Mouse (Mus musculus) heart, embryonic 10.5 days (tissue): ENCODE measurements around the gene Barx2. TPM values are rescaled to one million over a fixed set of nuclear protein-coding genes. Genes with fewer than 3 reads are reported as not detected.
"Not testable (repeated sequence)": the region's sequence is repeated elsewhere in the genome, so short reads cannot be mapped to it uniquely, and the experiment has no call there.

ENCODE experiments used
- DNase-seq: peaks from one replicate; pipeline ENCODE4 v3.0.0-alpha.2; 2017; ENCODE audit warnings: low spot score
- H3K27ac ChIP-seq: fragments of 300-500 bp; sonication (generic); 2 replicates; pipeline ENCODE4 v1.5.1; 2016; ENCODE audit warnings: mild to moderate bottlenecking
- H3K27me3 ChIP-seq: fragments of 300-500 bp; sonication (generic); 2 replicates; pipeline ENCODE4 v1.6.1; 2016; ENCODE audit warnings: mild to moderate bottlenecking; ENCODE audit not compliant: poor library complexity, insufficient read depth, severe bottlenecking
- H3K36me3 ChIP-seq: fragments of 300-500 bp; sonication (generic); 2 replicates; pipeline ENCODE4 v1.6.1; 2016; ENCODE audit warnings: mild to moderate bottlenecking, moderate library complexity
- H3K4me1 ChIP-seq: fragments of 300-500 bp; sonication (generic); 2 replicates; pipeline ENCODE4 v1.6.1; 2016; ENCODE audit warnings: mild to moderate bottlenecking
- H3K4me3 ChIP-seq: fragments of 300-500 bp; sonication (generic); 2 replicates; pipeline ENCODE4 v1.5.1; 2016; ENCODE audit warnings: mild to moderate bottlenecking, moderate library complexity
- H3K9me3 ChIP-seq: fragments of 300-500 bp; sonication (generic); 2 replicates; pipeline ENCODE4 v1.6.1; 2016; ENCODE audit warnings: mild to moderate bottlenecking, moderate library complexity
- WGBS: fragments of 180-500 bp; shearing (Covaris S2); methylation state at CpG from one replicate; pipeline ENCODE4 v1.1.7; 2016; 5-methylcytosine and 5-hydroxymethylcytosine counted together
- polyA plus RNA-seq: library from polyadenylated mRNA; unstranded; fragments of >200 nt; fragmentation: Nextera tagmentation; extraction: Ambion mirVana; gene quantifications from 2 replicates; pipeline ENCODE4 v1.2.1, GENCODE M21; 2016

Barx2 gene
- polyA plus RNA-seq: 0.21 and 0.26 TPM in 2 replicates

DNA sequence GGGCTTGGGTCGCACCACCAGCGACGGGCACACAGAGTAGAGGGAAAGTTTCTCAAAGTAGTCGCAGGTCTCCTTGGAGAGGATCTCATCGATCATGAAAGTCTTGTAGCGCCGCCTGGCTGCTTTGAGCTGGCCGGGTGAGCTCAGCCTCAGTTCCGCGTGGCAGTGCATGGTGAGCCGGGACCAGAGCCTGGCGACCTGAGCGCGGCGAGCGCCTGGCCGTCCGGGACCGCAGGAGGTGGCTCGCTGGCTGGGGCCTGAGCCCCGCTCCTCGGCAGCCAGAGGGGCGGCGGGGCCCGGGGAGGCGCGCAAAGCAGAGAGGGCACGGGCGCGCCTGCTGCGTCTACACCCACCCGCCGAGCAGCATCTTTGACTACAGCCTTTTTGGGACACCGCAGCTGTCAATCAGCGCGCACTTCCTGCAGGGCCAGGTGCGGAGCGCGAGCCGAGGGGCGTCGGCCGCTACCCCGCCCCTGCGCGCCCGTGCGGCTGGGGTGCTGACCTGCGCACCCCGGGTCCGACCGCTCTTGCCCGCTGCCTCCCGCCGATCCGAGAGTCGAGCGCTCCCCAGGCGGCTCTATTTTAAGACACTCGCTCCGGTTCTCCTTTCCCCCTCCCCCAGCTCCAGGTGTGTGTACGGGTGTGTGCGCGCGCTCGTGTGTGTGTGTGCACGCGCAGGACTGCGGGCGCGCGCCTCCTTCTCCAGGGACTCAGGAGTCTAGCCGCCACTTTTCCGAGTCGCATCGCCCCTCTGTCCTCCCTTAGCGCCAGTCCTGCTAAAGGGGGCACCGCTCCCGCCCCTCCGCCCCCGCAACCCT is at the start of gene Barx2:
Barx2 (minus strand) TSS at position 542 of the 818 bp plus-strand sequence.
- WGBS: under 1% methylated on average over 81 of the region's 81 CpGs

GRCm38 (mm10) chr9:31962265-31962664 is 49.0 kb upstream of the Barx2 start:
- no peak for DNase-seq
- 68% methylated on average over 1 of the region's 1 CpGs for WGBS
- Histone ChIP-seq H3K27me3 (no peaks in the 10 kb centered on the region), H3K4me3 (no peak overlapping the region), H3K27ac (no peak overlapping the region), H3K9me3 (0 out of 2 replicates have a peak, but pooled peaks cover 5% of the 10 kb centered on the region), H3K4me1 (no peaks in the 10 kb centered on the region), H3K36me3 (no peaks in the 10 kb centered on the region; the same call in 1 of the 2 replicates)

More for the DNA sequence above, at the start of gene Barx2:
- H3K36me3 ChIP-seq: no peaks in the 10 kb centered on the region
- H3K9me3 ChIP-seq: no peaks in the 10 kb centered on the region
- DNase-seq: no peak
- peaks cover 94% of the 10 kb centered on the region for H3K27me3 ChIP-seq
- H3K4me3 ChIP-seq: peak within 1 kb of the TSS; percentile 68
- peaks cover 28% of the 10 kb centered on the region for H3K4me1 ChIP-seq
- peak within 1 kb of the TSS; percentile 29; the same call in 1 of the 2 replicates for H3K27ac ChIP-seq

DNA sequence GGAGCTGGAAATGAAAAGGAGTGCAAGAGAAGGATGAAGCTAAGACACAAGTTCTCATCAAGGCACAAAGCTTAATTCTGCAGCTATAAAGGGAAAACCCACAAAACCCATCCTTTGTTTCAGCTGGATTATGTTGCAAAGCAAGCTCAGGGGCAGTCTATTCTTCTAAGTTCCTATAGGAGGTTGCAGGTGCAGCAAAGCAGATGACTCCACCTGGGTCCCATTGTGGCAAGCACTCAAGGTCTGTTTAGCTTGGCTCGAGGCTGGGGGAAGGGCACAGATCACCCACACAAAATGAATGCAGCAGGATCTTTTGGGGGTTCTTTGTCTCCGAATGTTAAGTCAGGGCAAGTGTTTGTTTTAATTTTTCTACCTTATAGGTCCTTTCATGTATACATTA is 47.2 kb upstream of the Barx2 start:
- Histone ChIP-seq H3K4me3 (no peak overlapping the region), H3K27ac (no peak overlapping the region), H3K9me3 (0 out of 2 replicates have a peak, but pooled peaks cover 1% of the 10 kb centered on the region), H3K36me3 (no peaks in the 10 kb centered on the region; the same call in 1 of the 2 replicates), H3K27me3 (no peaks in the 10 kb centered on the region), H3K4me1 (no peaks in the 10 kb centered on the region)
- DNase-seq: no peak
- 77% methylated on average over 2 of the region's 2 CpGs for WGBS

DNA sequence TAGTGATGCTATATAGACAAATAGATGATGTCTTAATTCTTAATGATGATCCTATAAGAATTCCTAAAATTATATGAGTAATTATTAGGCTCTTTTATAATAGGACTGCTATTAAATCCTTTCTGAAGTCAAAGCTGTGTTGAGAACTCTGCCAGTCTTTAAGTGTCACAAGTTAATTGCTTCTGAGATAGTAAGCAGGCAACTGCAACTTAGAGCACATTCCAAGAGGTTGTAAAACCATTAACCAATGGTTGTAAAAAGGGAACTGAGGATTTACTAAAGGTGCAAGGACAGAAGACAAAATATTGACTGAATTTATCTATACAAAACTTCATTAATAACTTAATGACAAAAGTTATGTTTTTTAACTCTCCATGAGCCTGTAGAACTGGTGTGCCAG is 44.9 kb upstream of the Barx2 start:
- Histone ChIP-seq H3K4me3 (no peak overlapping the region), H3K9me3 (no peaks in the 10 kb centered on the region), H3K36me3 (no peaks in the 10 kb centered on the region), H3K27me3 (no peaks in the 10 kb centered on the region), H3K4me1 (no peaks in the 10 kb centered on the region), H3K27ac (no peak overlapping the region)
- no peak for DNase-seq

DNA sequence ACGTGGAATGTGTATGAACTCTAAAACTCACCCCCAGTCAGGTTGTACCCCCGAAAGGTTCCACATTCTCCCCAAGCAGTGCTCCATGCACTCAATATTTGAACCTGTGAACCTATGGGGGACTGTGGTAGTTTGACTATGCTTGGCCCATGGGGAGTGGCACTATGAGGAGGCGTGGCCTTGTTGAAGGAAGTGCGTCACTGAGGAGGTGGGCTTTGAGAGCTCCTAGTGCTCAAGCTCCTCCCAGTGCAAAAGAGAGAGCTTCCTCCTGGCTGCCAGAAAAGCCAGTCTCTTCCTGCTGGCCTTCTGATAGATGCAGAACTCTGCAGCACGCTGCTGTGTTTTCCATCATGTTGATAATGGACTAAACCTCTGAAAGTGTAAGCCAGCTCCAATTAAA is 37.2 kb upstream of the Barx2 start:
- no peak overlapping the region for H3K4me3 ChIP-seq
- 78% methylated on average over 5 of the region's 5 CpGs for WGBS

GRCm38 (mm10) chr9:31949031-31949430 is 35.8 kb upstream of the Barx2 start:
- Histone ChIP-seq H3K27me3 (no peaks in the 10 kb centered on the region), H3K4me1 (no peaks in the 10 kb centered on the region), H3K9me3 (no peaks in the 10 kb centered on the region), H3K4me3 (no peak overlapping the region), H3K27ac (no peak overlapping the region), H3K36me3 (no peaks in the 10 kb centered on the region)
- DNase-seq: no peak
- WGBS: 83% methylated on average over 5 of the region's 5 CpGs

More for the DNA sequence above, 37.2 kb upstream of the Barx2 start:
- DNase-seq: no peak
- no peaks in the 10 kb centered on the region for H3K9me3 ChIP-seq
- no peak overlapping the region for H3K27ac ChIP-seq
- H3K27me3 ChIP-seq: no peaks in the 10 kb centered on the region
- no peaks in the 10 kb centered on the region for H3K4me1 ChIP-seq
- H3K36me3 ChIP-seq: no peaks in the 10 kb centered on the region

DNA sequence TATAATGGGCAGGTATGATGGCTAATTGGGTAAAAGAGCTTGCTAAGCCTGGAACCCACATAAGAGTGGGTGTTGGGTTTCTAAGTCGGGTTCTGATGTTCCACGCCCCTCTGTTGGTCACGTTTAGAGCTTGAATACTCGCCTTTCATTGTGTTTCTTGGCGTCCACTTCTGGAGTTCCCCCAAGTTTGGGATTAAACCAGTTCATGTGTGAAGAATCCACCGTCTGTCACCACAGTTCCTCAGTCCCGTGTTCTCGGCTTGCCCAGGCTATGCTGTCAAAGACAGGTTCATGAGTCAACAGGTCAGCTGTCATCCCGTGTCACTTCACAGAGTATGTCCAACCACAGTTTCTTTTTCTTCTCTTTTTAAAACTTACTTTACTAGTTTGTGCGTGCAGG is 33.8 kb upstream of the Barx2 start:
- DNase-seq: no peak
- Histone ChIP-seq H3K9me3 (no peaks in the 10 kb centered on the region), H3K4me3 (no peak overlapping the region), H3K27me3 (no peaks in the 10 kb centered on the region), H3K36me3 (no peaks in the 10 kb centered on the region), H3K4me1 (no peaks in the 10 kb centered on the region), H3K27ac (no peak overlapping the region)
- WGBS: 85% methylated on average over 10 of the region's 10 CpGs

GRCm38 (mm10) chr9:31942334-31942733 is 29.1 kb upstream of the Barx2 start:
- Histone ChIP-seq H3K9me3 (no peaks in the 10 kb centered on the region), H3K27ac (no peak overlapping the region), H3K4me1 (no peaks in the 10 kb centered on the region), H3K36me3 (no peaks in the 10 kb centered on the region), H3K4me3 (no peak overlapping the region), H3K27me3 (no peaks in the 10 kb centered on the region)
- no peak for DNase-seq
- 33% methylated on average over 1 of the region's 1 CpGs for WGBS

DNA sequence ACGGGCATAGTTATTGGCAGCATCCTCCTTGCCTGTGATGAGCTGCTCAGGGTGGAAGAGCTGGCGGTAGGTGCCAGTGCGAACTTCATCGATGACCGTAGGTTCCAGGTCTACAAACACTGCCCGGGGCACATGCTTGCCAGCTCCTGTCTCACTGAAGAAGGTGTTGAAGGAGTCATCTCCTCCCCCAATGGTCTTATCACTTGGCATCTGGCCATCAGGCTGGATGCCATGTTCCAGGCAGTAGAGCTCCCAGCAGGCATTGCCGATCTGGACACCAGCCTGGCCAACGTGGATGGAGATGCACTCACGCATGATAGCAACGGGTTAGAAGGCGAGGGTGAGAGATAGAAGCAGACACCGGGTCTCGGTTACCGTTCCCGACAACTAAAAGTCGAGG is 23.2 kb upstream of the Barx2 start:
- not testable (repeated sequence) for H3K4me1 ChIP-seq, DNase-seq, H3K27ac ChIP-seq, H3K4me3 ChIP-seq, H3K27me3 ChIP-seq, H3K36me3 ChIP-seq, H3K9me3 ChIP-seq
- WGBS: 87% methylated on average over 14 of the region's 16 CpGs

DNA sequence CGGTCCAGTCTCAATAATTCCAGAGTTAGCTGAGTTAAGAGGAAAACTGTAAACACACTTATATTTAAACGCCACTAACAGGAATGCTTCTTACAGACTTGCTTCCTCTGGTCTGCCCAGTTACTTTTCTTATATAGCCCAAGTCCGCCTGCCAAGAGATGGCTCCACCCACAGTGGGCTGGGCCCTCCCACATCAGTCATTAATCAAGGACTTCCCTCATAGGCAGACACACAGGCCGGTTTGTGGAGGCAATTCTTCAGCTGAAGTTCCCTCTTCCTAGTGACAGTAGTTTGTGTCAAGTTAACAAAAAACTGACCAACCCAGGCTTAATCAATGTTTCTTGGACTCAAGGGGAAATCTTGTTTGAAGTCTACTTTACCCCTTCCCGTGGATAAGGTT is 18.4 kb upstream of the Barx2 start:
- H3K36me3 ChIP-seq: no peaks in the 10 kb centered on the region
- WGBS: 51% methylated on average over 5 of the region's 5 CpGs
- H3K4me1 ChIP-seq: no peaks in the 10 kb centered on the region
- no peak overlapping the region for H3K4me3 ChIP-seq
- DNase-seq: no peak
- H3K27me3 ChIP-seq: no peaks in the 10 kb centered on the region
- no peaks in the 10 kb centered on the region for H3K9me3 ChIP-seq
- no peak overlapping the region for H3K27ac ChIP-seq

DNA sequence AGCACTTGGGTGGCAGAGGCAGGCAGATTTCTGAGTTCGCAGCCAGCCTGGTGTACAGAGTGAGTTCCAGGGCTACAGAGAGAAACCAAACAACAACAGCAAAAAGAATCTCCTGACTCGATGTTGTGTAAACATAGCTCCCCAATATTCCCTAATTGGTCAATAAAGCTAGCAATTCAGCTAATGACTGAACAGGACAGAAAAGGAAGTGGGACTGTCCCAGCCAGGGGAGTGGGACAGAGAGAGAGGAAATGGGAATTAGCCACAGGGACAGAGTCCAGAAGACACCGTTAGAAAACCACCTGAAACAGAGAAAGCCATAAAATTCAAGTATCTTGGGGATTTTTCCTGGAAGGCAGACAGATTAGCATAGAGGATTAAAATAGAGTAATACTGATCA is 18.0 kb upstream of the Barx2 start:
- no peaks in the 10 kb centered on the region for H3K9me3 ChIP-seq
- no peaks in the 10 kb centered on the region for H3K36me3 ChIP-seq
- H3K27ac ChIP-seq: no peak overlapping the region
- no peaks in the 10 kb centered on the region for H3K4me1 ChIP-seq
- 65% methylated on average over 3 of the region's 3 CpGs for WGBS
- H3K27me3 ChIP-seq: no peaks in the 10 kb centered on the region
- no peak for DNase-seq
- H3K4me3 ChIP-seq: no peak overlapping the region

GRCm38 (mm10) chr9:31926766-31927165 is 13.5 kb upstream of the Barx2 start:
- Histone ChIP-seq H3K27ac (no peak overlapping the region), H3K27me3 (no peaks in the 10 kb centered on the region), H3K36me3 (no peaks in the 10 kb centered on the region), H3K4me1 (no peaks in the 10 kb centered on the region), H3K4me3 (no peak overlapping the region), H3K9me3 (no peaks in the 10 kb centered on the region)
- no peak for DNase-seq
- 85% methylated on average over 3 of the region's 3 CpGs for WGBS

DNA sequence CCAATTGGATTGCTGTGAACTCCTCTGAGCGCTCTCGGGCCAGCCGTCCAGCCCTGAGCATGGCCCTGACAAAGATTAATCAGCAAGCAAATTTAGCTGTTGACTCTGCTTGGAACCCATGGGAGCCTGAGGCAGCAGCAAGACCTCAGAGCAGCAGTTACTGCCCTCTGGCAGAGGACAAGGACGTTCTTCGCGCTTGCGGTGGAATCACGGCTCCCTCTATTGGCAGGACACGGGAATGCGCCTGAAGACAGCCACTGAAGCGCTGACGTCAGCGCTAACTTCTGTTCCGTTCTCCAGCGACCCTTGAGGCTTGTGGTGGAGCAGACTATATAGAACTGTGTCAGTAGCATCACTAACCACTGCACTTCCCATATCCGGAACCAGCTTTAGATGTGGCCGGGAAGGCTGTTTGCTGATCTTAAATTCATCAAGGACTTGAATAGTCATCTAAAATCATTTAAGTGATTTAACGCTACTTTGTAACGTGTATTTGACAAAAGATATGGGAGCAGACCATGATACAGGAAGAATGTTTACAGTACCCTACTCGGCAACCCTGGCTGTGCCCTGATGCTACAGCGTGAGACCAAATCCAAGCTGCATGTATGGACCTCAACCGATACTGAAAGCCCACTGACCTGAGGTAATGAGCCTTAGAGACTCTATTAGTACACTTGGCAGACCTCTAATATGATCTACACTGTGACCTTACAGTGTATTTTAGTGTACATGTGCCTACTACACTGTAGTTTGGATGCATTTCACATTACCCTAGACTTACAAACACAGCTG is 12.8 kb upstream of the Barx2 start:
- no peaks in the 10 kb centered on the region for H3K9me3 ChIP-seq

More for the DNA sequence above, 12.8 kb upstream of the Barx2 start:
- no peaks in the 10 kb centered on the region for H3K36me3 ChIP-seq
- 0 out of 2 replicates have a peak overlapping the region, but pooled peaks have one; percentile 27 for H3K4me3 ChIP-seq
- peaks cover 2% of the 10 kb centered on the region; the same call in 1 of the 2 replicates for H3K27me3 ChIP-seq
- 18% methylated on average over 22 of the region's 22 CpGs for WGBS
- H3K4me1 ChIP-seq: no peaks in the 10 kb centered on the region
- DNase-seq: peak; percentile 91
- no peak overlapping the region for H3K27ac ChIP-seq
